Mouse (Mus musculus): ENCODE data around the gene Sytl1. TPM values are rescaled to one million over a fixed set of nuclear protein-coding genes. Genes with fewer than 3 reads are reported as not detected.

The Sytl1 gene
- total RNA-seq, 4 experiments from 2014 or later, result 0.30 to 0.59 (median 0.33) TPM

DNA sequence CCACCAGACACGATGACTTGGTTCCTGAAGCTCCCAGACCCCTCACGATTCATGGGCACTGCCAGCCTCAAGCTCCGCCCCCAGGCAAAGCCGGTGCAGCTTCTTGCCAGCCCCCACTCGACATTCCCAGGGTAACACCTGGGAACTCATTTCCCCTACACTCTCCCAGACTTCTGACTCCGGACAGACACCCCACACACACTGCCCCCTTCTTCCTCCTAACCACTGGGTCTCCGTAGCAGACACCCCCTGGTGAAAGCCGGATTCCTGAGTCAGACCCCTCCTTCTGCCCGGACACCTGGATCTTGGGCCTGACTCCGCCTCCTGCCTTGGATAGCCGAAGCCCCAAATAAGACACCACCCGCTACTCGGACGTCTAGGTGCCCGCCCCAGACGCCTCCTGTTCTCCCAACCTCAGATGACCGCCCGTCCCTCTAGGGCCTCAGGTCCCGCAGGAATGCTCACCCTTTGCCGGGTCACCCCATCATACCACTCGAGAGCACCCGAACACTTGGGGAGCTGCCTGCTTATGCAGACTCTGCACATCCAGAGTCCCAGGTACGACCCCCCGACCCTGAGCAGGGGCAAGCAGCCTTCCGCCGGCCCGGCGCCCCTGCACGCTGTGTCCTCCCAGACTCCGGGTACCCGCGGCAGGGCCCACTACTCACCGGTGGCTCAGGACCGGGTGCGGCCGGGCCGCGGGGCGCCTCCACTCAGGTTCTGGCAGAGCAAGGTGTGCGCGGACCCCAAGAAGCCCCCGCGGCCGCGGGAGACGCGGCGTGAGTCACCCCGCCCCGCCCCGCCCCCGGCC, 51.0 kb downstream of the Sytl1 start, which contains the start of the genes Cd164l2 and Gpr3:
Cd164l2 (plus strand) TSS at position 381 of the 811 bp plus-strand sequence.
Gpr3 (minus strand) TSS at position 786 of the 811 bp plus-strand sequence.
- DNase-seq (ENCODE audit: low spot score), result no peak

GRCm38 (mm10) chr4:133210788-133211390, 52.0 kb downstream of the Sytl1 start:
- DNase-seq (ENCODE audit: low spot score), result no peak

DNA sequence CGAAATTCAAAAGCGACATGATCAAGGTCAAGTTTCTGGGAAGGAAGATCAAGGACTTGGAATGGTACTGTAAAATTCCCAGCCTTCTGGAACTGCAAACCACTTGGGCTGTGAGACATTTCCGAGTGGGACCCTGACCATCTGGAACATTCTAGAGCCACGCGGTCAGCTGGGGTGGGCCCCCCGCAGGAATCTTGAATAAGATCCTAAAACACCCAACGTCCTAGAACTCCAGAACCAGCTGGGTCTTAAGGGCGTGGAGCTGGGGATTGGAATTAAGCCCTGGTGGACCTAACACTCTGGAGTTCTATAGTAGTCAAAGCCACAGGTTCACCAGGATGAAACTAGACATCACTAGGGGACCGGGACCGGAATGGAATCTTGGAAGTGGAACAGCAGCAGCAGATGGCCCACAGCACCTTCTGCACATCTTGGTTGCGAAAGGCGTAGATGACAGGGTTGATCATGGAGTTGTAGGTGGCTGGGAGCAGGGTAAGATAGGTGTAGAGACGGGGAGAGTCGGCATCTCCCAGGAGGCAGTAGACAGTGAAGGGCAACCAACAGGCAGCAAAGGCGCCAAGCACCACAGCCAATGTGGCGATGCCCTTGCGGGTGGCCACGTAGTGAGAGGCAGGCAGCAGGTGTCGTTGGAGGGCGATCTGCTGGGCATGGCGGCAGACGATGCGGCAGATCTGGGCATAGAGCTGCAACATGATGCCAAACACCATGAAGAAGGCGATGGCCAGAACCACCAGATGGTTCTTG, 52.7 kb downstream of the Sytl1 start:
- no peak for DNase-seq (ENCODE audit: low spot score)

DNA sequence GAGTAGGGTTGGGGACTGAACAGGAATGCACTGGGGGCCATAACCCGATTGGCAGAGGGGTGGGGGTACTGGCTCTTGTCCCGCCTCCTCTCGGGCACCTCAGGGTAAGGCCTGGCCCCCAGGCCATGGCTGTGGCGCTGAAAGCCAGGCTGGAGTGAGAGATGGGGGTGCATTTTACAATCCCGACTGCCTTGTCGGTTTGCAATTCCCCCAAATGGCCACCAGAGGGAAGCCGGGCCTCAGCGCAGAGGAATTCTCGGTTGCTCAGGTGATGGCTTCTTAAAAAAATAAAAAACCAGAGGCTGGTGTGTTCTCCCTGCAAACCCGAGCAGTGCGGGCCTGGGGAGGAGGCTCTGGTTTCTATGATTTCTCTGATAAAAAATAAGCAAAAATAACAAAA, 53.5 kb downstream of the Sytl1 start:
- DNase-seq (ENCODE audit: low spot score), result peak; percentile 44

DNA sequence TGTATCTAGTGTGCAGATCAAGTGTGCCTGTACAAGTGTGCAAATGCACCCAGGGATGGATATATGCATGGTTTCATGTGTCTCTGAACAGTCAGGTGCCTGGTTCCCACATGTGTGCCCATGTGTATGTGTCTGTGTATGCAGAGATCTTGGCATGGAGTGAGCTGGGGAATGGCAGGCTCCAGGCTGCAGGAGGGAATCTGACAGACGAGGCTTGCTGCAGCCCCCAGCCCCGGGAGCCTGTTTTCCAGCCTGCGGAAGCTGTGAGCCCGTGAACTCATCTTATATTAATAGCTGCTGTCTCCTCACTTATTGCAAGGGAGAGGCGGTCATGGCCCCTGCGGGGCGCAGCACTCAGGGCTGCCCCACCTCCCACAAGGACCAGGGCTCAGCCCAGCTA, 58.5 kb downstream of the Sytl1 start:
- no peak for DNase-seq (ENCODE audit: low spot score)

DNA sequence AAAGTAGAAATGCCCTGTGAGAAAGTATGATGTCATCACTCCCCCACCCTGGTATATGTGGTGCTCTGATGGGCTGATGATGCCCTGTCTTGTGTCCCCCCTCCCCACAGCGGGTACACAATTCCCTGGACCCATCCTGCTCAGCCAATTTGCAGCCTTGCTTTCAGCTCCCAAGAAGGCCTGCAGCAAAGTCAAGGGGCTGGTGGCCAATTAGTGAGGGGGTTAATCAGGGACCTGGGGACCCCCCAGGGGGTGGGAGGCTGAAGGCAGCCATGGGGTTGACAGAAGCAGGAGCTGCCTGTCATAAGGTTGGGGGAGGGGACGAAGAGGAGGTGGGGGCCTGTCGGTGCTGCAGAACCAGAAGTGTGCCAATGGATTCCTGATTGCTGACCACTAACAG, 59.3 kb downstream of the Sytl1 start:
- no peak for DNase-seq (ENCODE audit: low spot score)

Other genes with a start within 250 kb of the Sytl1 start
- gene Wasf2, start 132.6 kb downstream of the Sytl1 start, total RNA-seq (2022), result 10 to 100 TPM; 64.1 to 87.2 (median 71.5) TPM
- not detected for gene Cd164l2, start 51.0 kb downstream of the Sytl1 start, total RNA-seq (2022)
- not detected for gene Gpr3, start 50.6 kb downstream of the Sytl1 start, total RNA-seq (2022)
- gene Map3k6, start 22.3 kb downstream of the Sytl1 start, total RNA-seq (2022), result 10 to 100 TPM; 14.8 to 21.8 (median 16.3) TPM
- 10 to 100 TPM; 29.3 to 39.8 (median 34.3) TPM for gene Tmem222, start 14.7 kb upstream of the Sytl1 start, total RNA-seq (2022)
- gene Wdtc1, start 90.4 kb upstream of the Sytl1 start, total RNA-seq (2022), result 10 to 100 TPM; 77.3 to 94.3 (median 79.2) TPM
- gene Slc9a1, start 106.6 kb upstream of the Sytl1 start, total RNA-seq (2022), result 10 to 100 TPM; 16.0 to 21.9 (median 16.5) TPM
- 1 to 10 TPM; 1.3 to 3.0 (median 1.6) TPM for gene Tent5b, start 217.0 kb upstream of the Sytl1 start, total RNA-seq (2022)
- gene Trnp1, start 235.4 kb upstream of the Sytl1 start, total RNA-seq (2022), result 1 to 10 TPM; 1.3 to 1.8 (median 1.6) TPM